Mouse (Mus musculus): ENCODE measurements around the gene Celf1. TPM values are rescaled to one million over a fixed set of nuclear protein-coding genes. Genes with fewer than 3 reads are reported as not detected.
"Not testable (repeated sequence)": the region's sequence is repeated elsewhere in the genome, so short reads cannot be mapped to it uniquely, and the experiment has no call there.

The Celf1 gene
- total RNA-seq, 2 experiments from 2014 or later: 134 to 147 TPM

GRCm38 (mm10) chr2:91008536-91008935 is 68.4 kb downstream of the Celf1 start:
- no peak for DNase-seq (ENCODE audit: low spot score in 2 of 2)
- intact Hi-C loops (cut with DNase I): no loop called here

- intact Hi-C loops (cut with DNase I): no loop called here
These were observed 73.7 kb downstream of the Celf1 start for GRCm38 (mm10) chr2:91013881-91014280.

GRCm38 (mm10) chr2:91015386-91015785 is 75.2 kb downstream of the Celf1 start:
- DNase-seq (ENCODE audit: low spot score in 2 of 2): no peak
- intact Hi-C loops (cut with DNase I): no loop called here

More at GRCm38 (mm10) chr2:91013881-91014280, 73.7 kb downstream of the Celf1 start:
- no peak for DNase-seq (ENCODE audit: low spot score in 2 of 2)

GRCm38 (mm10) chr2:91018061-91018788 is 78.0 kb downstream of the Celf1 start:
- DNase-seq (ENCODE audit: low spot score in 2 of 2): peak; percentile 39 to 67
- intact Hi-C loops (cut with DNase I): no loop called here

GRCm38 (mm10) chr2:91019911-91020310 is 79.7 kb downstream of the Celf1 start:
- intact Hi-C loops (cut with DNase I): no loop called here
- no peak for DNase-seq (ENCODE audit: low spot score in 2 of 2)

- intact Hi-C loops (cut with DNase I); DNase-seq (ENCODE audit: low spot score in 2 of 2): not testable (repeated sequence)
These were observed 82.1 kb downstream of the Celf1 start for GRCm38 (mm10) chr2:91022266-91022665.

GRCm38 (mm10) chr2:91023131-91023530 is 82.9 kb downstream of the Celf1 start:
- intact Hi-C loops (cut with DNase I): no loop called here
- no peak for DNase-seq (ENCODE audit: low spot score in 2 of 2)

GRCm38 (mm10) chr2:91023956-91024355 is 83.8 kb downstream of the Celf1 start:
- DNase-seq (ENCODE audit: low spot score in 2 of 2): no peak
- intact Hi-C loops (cut with DNase I): no loop called here

GRCm38 (mm10) chr2:91025081-91025516 is 84.9 kb downstream of the Celf1 start:
- intact Hi-C loops (cut with DNase I): no loop called here
- peak; percentile 52 to 79 for DNase-seq (ENCODE audit: low spot score in 2 of 2)

- intact Hi-C loops (cut with DNase I): no loop called here
- DNase-seq (ENCODE audit: low spot score in 2 of 2): no peak
These were observed 86.3 kb downstream of the Celf1 start for GRCm38 (mm10) chr2:91026491-91026890.

GRCm38 (mm10) chr2:91027391-91028214 is 87.4 kb downstream of the Celf1 start:
- no peak for DNase-seq (ENCODE audit: low spot score in 2 of 2)
- intact Hi-C loops (cut with DNase I): no loop called here

GRCm38 (mm10) chr2:91031216-91031615 is 91.0 kb downstream of the Celf1 start:
- no peak for DNase-seq (ENCODE audit: low spot score in 2 of 2)
- intact Hi-C loops (cut with DNase I): no loop called here

GRCm38 (mm10) chr2:91033000-91033399 is 92.8 kb downstream of the Celf1 start:
- intact Hi-C loops (cut with DNase I): no loop called here
- DNase-seq (ENCODE audit: low spot score in 2 of 2): no peak

GRCm38 (mm10) chr2:91035385-91035784 is 95.2 kb downstream of the Celf1 start, which contains the start of gene Rapsn:
Gene Rapsn (plus strand): TSS chr2:91035620.
- intact Hi-C loops (cut with DNase I): no loop called here

GRCm38 (mm10) chr2:91041786-91042185 is 101.6 kb downstream of the Celf1 start:
- intact Hi-C loops (cut with DNase I): no loop called here
- DNase-seq (ENCODE audit: low spot score in 2 of 2): no peak

More at GRCm38 (mm10) chr2:91035385-91035784, 95.2 kb downstream of the Celf1 start, which contains the start of gene Rapsn:
- DNase-seq (ENCODE audit: low spot score in 2 of 2): no peak

- intact Hi-C loops (cut with DNase I): no loop called here
These were observed 102.6 kb downstream of the Celf1 start for GRCm38 (mm10) chr2:91042651-91043398.

GRCm38 (mm10) chr2:91044727-91045126 is 104.5 kb downstream of the Celf1 start:
- intact Hi-C loops (cut with DNase I): no loop called here

More at GRCm38 (mm10) chr2:91042651-91043398, 102.6 kb downstream of the Celf1 start:
- no peak for DNase-seq (ENCODE audit: low spot score in 2 of 2)

GRCm38 (mm10) chr2:91045805-91046204 is 105.6 kb downstream of the Celf1 start:
- intact Hi-C loops (cut with DNase I); DNase-seq (ENCODE audit: low spot score in 2 of 2): not testable (repeated sequence)

More at GRCm38 (mm10) chr2:91044727-91045126, 104.5 kb downstream of the Celf1 start:
- no peak for DNase-seq (ENCODE audit: low spot score in 2 of 2)

GRCm38 (mm10) chr2:91047359-91047758 is 107.2 kb downstream of the Celf1 start:
- no peak for DNase-seq (ENCODE audit: low spot score in 2 of 2)
- intact Hi-C loops (cut with DNase I): no loop called here

GRCm38 (mm10) chr2:91051917-91052316 is 111.7 kb downstream of the Celf1 start:
- intact Hi-C loops (cut with DNase I): no loop called here
- no peak for DNase-seq (ENCODE audit: low spot score in 2 of 2)
